Mouse (Mus musculus) gastrocnemius, postnatal 10 days (tissue): ENCODE results near the gene C2cd2. TPM values are rescaled to one million over a fixed set of nuclear protein-coding genes. Genes with fewer than 3 reads are reported as not detected.
"Not testable (repeated sequence)": the region's sequence is repeated elsewhere in the genome, so short reads cannot be mapped to it uniquely, and the experiment has no call there.

Experiments
- DNase-seq: peaks from one replicate; pipeline ENCODE4 v3.0.0; 2021; ENCODE audit warnings: mixed read lengths
- total RNA-seq, 2 experiments: library from RNA; stranded (reverse); gene quantifications; 2 replicates each; pipeline ENCODE4 v1.2.3; 2021

Gene C2cd2
- total RNA-seq, 2 experiments from 2014 or later = 61.8 to 72.8 TPM

DNA sequence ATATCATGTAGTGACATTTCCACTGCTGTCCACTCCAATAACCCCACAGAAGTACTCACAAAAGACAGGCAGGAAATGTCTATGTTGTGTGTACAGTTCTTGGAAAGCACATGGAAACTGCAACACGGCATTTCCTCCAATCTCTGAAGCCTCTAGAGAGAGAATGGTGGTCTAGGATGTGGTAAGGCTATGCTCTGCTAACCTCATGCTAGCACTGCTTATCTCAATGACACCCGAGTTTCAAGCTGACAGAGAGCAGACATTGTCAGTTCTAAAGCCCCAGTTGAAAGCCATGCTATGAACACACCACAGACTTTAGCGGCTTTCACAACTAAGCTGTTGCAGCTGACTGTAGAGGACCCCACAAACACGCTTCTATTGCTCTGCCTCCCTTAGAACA is 13.6 kb downstream of the C2cd2 start:
- no peak for DNase-seq

GRCm38 (mm10) chr16:97946993-97947392 is 15.4 kb downstream of the C2cd2 start:
- DNase-seq = not testable (repeated sequence)

- DNase-seq = no peak
Observed at GRCm38 (mm10) chr16:97941844-97942243, 20.6 kb downstream of the C2cd2 start.

DNA sequence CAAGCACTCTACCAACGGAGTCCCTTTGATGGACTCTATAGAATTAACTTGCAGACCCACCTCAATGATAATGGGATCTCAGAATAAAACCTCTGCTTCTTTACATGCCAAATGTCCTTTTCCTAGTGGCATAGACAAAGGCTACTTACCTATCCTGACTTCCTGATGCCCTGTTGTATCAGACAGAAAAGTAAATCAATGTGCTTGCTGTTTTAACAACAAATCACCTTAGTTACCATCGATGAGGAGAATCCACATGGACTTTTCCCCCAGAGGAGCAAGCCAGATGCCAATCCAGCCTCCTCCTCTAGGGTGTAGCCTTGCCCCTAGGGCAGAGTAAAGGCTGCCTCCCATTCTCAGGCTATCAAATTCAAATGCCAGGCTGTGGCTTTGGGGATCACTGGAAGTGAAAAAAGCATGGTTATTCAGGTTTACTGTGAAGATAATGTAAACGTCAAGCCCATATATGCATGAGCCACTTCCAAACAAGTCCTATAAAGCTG is 21.9 kb downstream of the C2cd2 start:
- no peak for DNase-seq

GRCm38 (mm10) chr16:97935815-97936214 is 26.6 kb downstream of the C2cd2 start:
- DNase-seq = no peak

DNA sequence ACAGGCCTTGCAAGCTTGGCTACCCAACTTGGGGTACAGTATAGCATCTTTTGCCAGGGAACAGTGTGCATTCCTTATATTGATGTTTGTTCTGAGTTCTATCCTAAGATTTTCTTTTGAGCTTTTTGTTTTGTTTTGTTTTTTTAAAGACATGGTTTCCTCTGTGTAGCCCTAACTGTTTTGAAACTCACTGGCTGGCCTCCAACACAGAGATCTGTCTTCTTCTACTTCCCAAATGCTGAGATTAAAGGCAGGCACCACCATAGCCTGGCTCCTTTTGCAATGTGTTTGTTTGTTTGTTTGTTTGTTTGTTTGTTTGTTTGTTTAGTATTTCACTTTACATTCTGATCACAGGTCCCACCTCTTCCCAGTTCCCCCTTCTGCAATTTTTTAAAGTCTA is 32.2 kb downstream of the C2cd2 start:
- no peak for DNase-seq

DNA sequence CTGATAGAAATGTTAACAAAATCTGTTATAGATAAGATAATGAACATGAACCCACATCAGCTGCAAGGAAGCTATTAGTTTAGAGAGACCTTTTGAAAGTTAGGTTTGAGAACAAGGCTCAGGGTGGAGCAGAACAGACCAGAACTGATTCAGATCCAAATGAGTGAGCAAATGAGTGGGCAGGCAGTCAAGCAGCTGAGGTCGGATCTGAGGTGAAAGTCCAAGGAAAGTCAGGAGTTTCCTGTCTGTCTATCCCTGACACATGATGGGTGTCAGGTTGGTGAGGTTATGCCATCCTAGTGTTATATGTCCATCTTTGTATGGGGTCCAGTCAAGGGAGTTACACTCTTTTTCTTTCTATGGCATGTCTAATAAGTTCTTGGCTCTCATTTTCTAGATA is 32.9 kb downstream of the C2cd2 start:
- no peak for DNase-seq

GRCm38 (mm10) chr16:97927331-97927938 is 35.0 kb downstream of the C2cd2 start:
- DNase-seq = no peak

DNA sequence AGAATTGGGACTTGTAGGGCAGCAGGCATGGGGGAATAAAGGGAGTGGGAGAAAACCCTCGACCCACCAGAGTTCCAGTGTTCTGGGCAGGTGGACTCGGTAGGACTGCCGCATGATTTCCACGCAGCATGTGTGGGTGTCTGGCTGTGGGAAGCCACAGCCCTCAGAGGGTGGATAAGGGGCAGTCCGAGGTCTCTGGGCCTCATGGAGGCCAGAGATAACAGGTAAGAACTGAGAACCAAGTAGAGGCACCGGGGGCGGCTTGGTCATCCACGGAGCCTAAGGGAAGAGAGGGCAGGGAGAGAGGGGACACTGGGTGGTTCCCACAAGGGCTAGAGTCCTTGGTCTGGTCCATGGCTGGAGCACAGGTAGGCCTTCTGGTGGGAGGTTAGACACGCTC is 36.0 kb downstream of the C2cd2 start:
- no peak for DNase-seq

- DNase-seq = no peak
Observed at GRCm38 (mm10) chr16:97925760-97926159, 36.6 kb downstream of the C2cd2 start.

DNA sequence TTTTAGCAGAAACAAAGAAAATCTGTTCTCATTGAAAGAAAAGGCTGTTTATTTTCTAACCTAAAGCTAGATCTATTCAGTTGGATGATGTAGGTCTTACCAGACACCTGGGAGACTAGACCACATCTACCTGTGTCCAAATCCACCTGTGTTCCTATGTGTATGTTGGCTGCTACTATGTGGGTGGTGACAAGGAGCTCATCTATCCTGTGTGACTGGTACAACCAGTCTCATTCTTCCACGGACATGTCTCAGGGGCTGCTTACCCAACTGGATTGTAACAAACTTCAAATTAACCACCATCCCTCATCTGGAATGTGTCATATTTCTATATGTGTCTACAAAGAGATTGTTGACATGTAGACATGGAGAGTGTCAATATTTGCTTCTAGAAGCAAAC is 38.7 kb downstream of the C2cd2 start:
- no peak for DNase-seq

- DNase-seq = no peak
Observed at GRCm38 (mm10) chr16:97922779-97923126, 39.6 kb downstream of the C2cd2 start.

DNA sequence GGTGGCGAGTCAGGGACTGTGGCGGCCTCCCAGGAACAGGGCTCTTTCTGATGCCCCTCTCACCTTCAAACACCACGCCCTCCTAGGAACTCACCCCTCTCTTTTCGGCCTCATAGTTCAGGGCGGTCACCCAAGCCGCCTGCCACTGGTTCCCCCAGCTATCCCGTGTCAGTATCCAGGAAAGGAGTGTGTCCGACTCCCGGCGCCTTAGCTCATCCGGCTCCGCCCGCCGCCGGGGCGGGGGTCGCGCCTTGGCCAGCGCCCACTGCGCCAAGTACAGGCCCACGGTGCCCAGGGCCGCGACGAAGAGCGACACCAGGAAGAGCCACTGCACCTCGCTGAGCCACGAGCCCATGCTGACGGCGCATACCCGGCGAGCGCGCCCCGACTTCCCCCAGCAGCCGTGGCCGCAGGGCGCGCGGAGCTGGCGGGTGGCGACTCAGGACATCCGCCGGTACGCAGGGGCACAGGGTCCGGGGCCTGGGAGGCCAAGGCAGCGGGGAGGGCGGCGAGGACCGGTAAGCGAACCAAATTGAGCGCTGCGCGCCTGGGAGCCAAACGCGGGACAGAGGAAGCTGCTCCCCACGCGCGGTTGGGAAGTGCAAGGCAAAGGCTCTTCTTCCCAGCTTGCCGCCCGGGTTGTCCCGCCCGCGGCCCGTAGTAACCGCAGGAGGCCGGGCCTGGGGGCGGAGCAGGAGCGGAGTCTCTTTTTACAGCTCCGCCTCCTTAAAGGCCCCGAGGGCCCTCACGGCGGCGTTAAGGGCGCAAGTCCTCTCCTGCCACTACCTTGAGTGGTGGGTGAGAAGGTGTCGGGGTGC is 40.2 kb downstream of the C2cd2 start:
- DNase-seq = peak; percentile 86

GRCm38 (mm10) chr16:97920621-97921020 is 41.8 kb downstream of the C2cd2 start:
- no peak for DNase-seq

DNA sequence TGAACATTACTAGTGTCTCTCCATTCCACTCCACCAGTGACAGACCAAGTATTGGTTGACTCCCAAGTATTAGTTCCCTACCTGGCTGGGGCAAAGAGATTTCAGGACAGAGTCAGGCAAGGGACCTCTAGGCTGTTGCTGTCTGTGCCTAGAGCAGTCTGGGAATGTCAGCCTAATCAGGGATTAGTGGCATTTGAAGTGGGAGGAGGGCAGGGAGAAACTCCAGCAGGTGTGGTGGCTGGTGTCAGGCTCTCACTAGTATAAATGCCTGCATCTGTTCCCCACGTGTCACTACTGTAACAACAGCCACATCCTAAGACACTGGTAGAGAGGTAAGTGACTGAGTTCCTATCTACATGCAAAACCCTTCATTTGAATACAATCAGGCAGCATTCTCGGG is 42.6 kb downstream of the C2cd2 start:
- no peak for DNase-seq

- no peak for DNase-seq
Observed at GRCm38 (mm10) chr16:97912873-97913272, 49.5 kb downstream of the C2cd2 start.

- no peak for DNase-seq
Observed at GRCm38 (mm10) chr16:97909356-97909755, 53.0 kb downstream of the C2cd2 start.

- no peak for DNase-seq
Observed at GRCm38 (mm10) chr16:97907496-97907895, 54.9 kb downstream of the C2cd2 start.

- DNase-seq = no peak
Observed at GRCm38 (mm10) chr16:97906337-97906736, 56.1 kb downstream of the C2cd2 start.

- DNase-seq = no peak
Observed at GRCm38 (mm10) chr16:97905449-97905991, 56.9 kb downstream of the C2cd2 start.

GRCm38 (mm10) chr16:97904035-97904434 is 58.4 kb downstream of the C2cd2 start:
- DNase-seq = no peak

DNA sequence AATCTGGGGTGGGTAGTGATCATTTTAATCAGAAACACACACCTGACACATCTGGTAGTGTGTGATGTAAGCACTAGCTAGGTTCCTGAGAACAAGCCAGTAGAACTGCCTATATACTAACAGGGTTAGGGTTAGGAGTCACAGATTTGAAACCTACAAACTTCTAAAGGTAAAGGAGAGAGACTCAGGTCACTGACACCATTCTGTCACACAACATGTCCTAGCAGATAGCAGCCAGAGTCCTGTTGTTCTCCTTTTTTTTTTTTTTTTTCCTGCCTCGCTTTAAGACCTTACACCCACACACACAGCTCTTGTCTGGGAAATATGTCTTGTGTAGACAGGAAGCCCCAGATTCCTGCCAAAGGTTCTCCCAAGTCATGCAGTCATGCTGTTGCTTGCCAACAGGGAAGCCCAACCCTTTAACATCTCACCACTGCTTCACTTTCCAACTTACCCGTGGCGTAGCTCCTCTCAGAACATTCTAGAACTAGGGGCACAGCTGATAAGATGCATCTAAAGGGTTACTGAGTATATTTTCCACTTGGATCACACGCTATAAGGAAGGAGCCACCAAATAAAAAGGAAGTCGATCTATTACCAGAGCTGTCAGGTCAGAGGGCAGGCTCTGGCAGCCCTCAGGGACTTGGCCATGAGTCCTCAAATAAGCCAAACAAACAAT is 64.9 kb downstream of the C2cd2 start:
- DNase-seq = peak; percentile 24

DNA sequence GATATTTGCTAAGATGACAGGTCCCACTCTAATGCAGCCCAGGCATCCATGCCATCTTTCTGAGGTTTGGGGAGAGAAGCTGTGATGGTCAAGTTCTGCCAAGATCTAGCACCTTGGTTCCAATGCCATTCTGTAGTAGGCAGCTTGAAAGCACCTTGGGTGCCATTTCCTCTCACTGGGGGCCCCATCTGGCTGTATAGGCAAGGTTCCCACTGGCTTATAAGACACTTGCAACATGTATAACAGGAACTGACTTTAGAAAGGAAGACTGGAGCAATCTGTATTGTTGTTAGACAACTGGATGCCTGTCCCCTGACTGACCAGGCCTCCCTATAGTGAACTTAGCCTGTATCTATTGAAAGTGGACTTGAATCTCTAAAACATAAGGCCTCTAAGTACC is 74.6 kb downstream of the C2cd2 start:
- no peak for DNase-seq
